Mouse (Mus musculus) heart, embryonic 16.5 days (tissue): ENCODE results near the gene Gng7. TPM values are rescaled to one million over a fixed set of nuclear protein-coding genes. Genes with fewer than 3 reads are reported as not detected.
A peak's percentile ranks its signal among the peaks of the same experiment; 100 is the strongest.
"Not testable (repeated sequence)": the region's sequence is repeated elsewhere in the genome, so short reads cannot be mapped to it uniquely, and the experiment has no call there.

Experiments used
- ATAC-seq: fragments of 200-750 bp; cut with Nextera tagmentation; replicated peaks from 2 replicates; pipeline ENCODE4 v1.8.0; 2017; ENCODE audit warnings: moderate number of reproducible peaks; ENCODE audit not compliant: insufficient read depth, low FRiP score; ENCODE audit errors: extremely low read depth
- H3K27ac ChIP-seq: fragments of 300-500 bp; sonication (generic); 2 replicates; pipeline ENCODE4 v1.5.1; 2014; ENCODE audit warnings: mild to moderate bottlenecking, low read length, control low read depth, moderate library complexity
- H3K27me3 ChIP-seq: fragments of 300-500 bp; sonication (generic); 2 replicates; pipeline ENCODE4 v1.6.1; 2014; ENCODE audit warnings: low read length, mixed read lengths; ENCODE audit not compliant: control insufficient read depth, insufficient read depth
- H3K36me3 ChIP-seq: fragments of 300-500 bp; sonication (generic); 2 replicates; pipeline ENCODE4 v1.6.1; 2014; ENCODE audit not compliant: control insufficient read depth, insufficient read depth
- H3K4me1 ChIP-seq: fragments of 300-500 bp; sonication (generic); 2 replicates; pipeline ENCODE4 v1.6.1; 2014; ENCODE audit warnings: low read length, mixed read lengths; ENCODE audit not compliant: control insufficient read depth, insufficient read depth
- H3K4me2 ChIP-seq: fragments of 300-500 bp; sonication (generic); 2 replicates; pipeline ENCODE4 v1.6.1; 2014; ENCODE audit warnings: low read depth, mild to moderate bottlenecking, control low read depth, low read length
- H3K4me3 ChIP-seq: fragments of 300-500 bp; sonication (generic); 2 replicates; pipeline ENCODE4 v1.5.1; 2014; ENCODE audit warnings: mild to moderate bottlenecking, control low read depth, low read length
- H3K9ac ChIP-seq: fragments of 300-500 bp; sonication (generic); 2 replicates; pipeline ENCODE4 v1.6.1; 2014; ENCODE audit warnings: low read length, control low read depth
- H3K9me3 ChIP-seq: fragments of 300-500 bp; sonication (generic); replicated peaks from 2 replicates; pipeline ENCODE4 v1.6.1; 2016; ENCODE audit warnings: low read length; ENCODE audit not compliant: control insufficient read depth
- WGBS: fragments of 180-500 bp; shearing (Covaris S2); extraction: QIAGEN DNeasy Blood & Tissue Kit; methylation state at CpG from one replicate; pipeline ENCODE4 v1.1.7; 2014; 5-methylcytosine and 5-hydroxymethylcytosine counted together
- polyA plus RNA-seq: library from polyadenylated mRNA; unstranded; fragments of >200 nt; fragmentation: Nextera tagmentation; extraction: Ambion mirVana; gene quantifications from 2 replicates; pipeline ENCODE4 v1.2.1, GENCODE M21; 2015

Gene Gng7
- 1.4 TPM in 2 replicates for polyA plus RNA-seq

DNA sequence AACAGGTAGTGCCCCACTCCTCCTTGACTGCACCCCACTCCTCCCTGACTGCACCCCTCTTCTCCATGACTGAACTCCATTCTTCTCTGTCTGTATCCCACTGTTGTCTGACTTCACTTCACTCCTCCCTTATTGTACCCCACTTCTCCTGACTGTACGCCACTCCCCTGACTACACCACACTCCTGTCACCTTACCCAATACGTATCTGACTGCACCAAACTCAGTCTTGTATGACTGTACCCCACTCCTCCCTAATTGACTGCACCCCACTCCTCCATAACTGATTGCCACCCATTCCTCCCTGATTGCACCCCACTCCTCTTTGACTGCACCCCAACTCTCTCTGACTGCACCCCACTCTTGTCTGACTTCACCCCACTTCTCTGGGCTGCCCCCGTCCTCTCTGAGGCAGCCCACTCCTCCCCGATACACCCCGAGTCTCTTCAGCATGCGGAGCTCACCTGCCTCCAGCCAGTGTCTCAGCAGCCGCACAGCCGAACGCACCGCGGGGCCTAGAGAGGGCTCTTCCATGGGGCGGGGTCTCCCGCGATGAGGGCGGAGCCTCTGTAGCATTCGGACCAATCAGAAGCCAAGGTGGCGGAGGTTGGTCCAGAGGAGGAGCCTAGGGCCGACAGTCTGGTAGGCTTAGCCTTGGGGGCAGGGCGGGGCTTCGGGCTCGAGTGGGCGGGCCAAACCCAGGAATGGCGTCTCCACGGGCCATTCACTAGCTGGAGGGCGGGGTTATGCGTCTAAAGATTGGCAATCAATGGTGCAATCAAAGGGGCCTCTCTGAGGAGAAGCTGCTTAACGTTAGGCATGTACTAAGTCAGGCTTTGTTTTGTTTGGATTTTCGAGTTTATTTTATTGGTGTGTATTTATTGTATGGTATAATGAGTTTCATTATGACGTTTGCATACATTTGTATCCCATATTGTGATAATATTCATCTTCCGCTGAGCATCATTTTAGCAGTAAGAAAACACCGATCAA, at the start of gene Gng7:
TSS of gene Gng7 (minus strand) at position 553 of the 992 bp plus-strand sequence.
- no peak within 1 kb of the TSS for H3K27ac ChIP-seq
- ATAC-seq: peak; percentile 85
- peak within 1 kb of the TSS; percentile 56 for H3K4me2 ChIP-seq
- peak within 1 kb of the TSS; percentile 38 for H3K4me3 ChIP-seq
- H3K9ac ChIP-seq: no peak within 1 kb of the TSS
- H3K4me1 ChIP-seq: no peaks in the 10 kb centered on the region
- H3K9me3 ChIP-seq: no peaks in the 10 kb centered on the region
- no peaks in the 10 kb centered on the region for H3K27me3 ChIP-seq
- 11% methylated on average over 31 of the region's 31 CpGs for WGBS
- H3K36me3 ChIP-seq: no peaks in the 10 kb centered on the region

DNA sequence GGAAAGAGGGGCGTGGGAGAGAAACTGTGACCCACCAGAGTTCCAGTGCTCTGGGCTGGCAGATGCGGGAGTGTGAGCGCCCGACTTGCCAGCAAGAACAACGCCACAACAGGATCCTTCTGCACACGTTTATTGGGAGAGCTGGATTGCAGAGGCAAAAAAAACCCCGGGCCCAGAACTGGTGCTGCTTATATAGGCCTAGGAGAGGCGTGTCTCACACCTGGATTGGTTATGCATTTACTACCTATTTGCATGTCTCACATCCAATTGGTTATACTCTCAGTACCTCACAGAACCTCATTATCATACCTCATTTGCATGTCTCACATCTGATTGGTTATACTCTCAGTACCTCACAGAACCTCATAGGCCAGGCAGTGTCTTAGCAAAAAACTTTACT, 49.8 kb upstream of the Gng7 start:
- not testable (repeated sequence) for H3K9me3 ChIP-seq, H3K9ac ChIP-seq, H3K36me3 ChIP-seq, H3K4me1 ChIP-seq, H3K4me2 ChIP-seq, H3K4me3 ChIP-seq, H3K27ac ChIP-seq, ATAC-seq, H3K27me3 ChIP-seq
- 84% methylated on average over 8 of the region's 8 CpGs for WGBS

- no peak for ATAC-seq
- H3K27ac ChIP-seq: no peak overlapping the region
- no peaks in the 10 kb centered on the region for H3K36me3 ChIP-seq
- H3K4me2 ChIP-seq: no peak overlapping the region
- H3K4me1 ChIP-seq: peaks cover 13% of the 10 kb centered on the region
- no peaks in the 10 kb centered on the region for H3K9me3 ChIP-seq
- H3K27me3 ChIP-seq: no peaks in the 10 kb centered on the region
- no peak overlapping the region for H3K9ac ChIP-seq
- WGBS: 58% methylated on average over 4 of the region's 4 CpGs
- no peak overlapping the region for H3K4me3 ChIP-seq
Measured at GRCm38 (mm10) chr10:81062710-81063109, 48.0 kb upstream of the Gng7 start.

- Histone ChIP-seq H3K9ac (peak within 1 kb of the TSS; percentile 92), H3K4me1 (peaks cover 13% of the 10 kb centered on the region), H3K9me3 (no peaks in the 10 kb centered on the region), H3K27ac (peak within 1 kb of the TSS; percentile 68; the same call in 1 of the 2 replicates), H3K36me3 (no peaks in the 10 kb centered on the region), H3K4me2 (peak within 1 kb of the TSS; percentile 86), H3K4me3 (peak within 1 kb of the TSS; percentile 88), H3K27me3 (no peaks in the 10 kb centered on the region)
- ATAC-seq: peak; percentile 95
- under 1% methylated on average over 48 of the region's 48 CpGs for WGBS
Measured at GRCm38 (mm10) chr10:81059603-81060543, 45.1 kb upstream of the Gng7 start, which contains the start of gene Sgta. TSS of gene Sgta (minus strand) at chr10:81060181.

DNA sequence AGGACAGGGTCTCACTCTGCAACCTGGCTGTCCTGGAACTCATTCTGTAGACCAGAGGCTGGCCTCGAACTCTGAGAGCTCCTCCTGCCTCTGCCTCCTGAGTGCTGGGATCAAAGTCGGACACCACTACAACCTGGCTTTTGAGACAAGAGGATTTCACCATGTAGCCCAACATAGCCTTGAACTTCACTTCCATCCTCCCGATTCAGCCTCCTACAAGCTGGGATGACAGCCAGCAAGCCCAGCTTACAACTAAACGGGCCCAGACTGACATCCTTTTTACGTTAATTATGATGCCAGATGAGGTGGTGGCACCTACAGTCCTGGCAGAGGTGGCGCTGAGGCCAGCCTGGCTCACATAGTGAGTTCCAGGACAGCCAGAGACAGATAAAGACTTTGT, 44.2 kb upstream of the Gng7 start:
- Histone ChIP-seq H3K9ac (peak overlapping the region; percentile 92), H3K27ac (no peak overlapping the region), H3K36me3 (no peaks in the 10 kb centered on the region), H3K9me3 (no peaks in the 10 kb centered on the region), H3K4me3 (peak overlapping the region; percentile 88), H3K4me2 (peak overlapping the region; percentile 86), H3K4me1 (peaks cover 13% of the 10 kb centered on the region), H3K27me3 (no peaks in the 10 kb centered on the region)
- ATAC-seq: no peak
- 71% methylated on average over 6 of the region's 6 CpGs for WGBS

- Histone ChIP-seq H3K36me3 (no peaks in the 10 kb centered on the region), H3K9me3 (no peaks in the 10 kb centered on the region), H3K9ac (no peak overlapping the region), H3K4me2 (no peak overlapping the region), H3K27ac (no peak overlapping the region), H3K4me3 (no peak overlapping the region), H3K4me1 (peaks cover 13% of the 10 kb centered on the region), H3K27me3 (no peaks in the 10 kb centered on the region)
- ATAC-seq: no peak
- WGBS: 91% methylated on average over 23 of the region's 23 CpGs
Measured at GRCm38 (mm10) chr10:81057406-81058130, 42.8 kb upstream of the Gng7 start.

GRCm38 (mm10) chr10:81055802-81056340, 41.1 kb upstream of the Gng7 start:
- not testable (repeated sequence) for H3K9me3 ChIP-seq, H3K9ac ChIP-seq, H3K27me3 ChIP-seq, H3K27ac ChIP-seq, ATAC-seq, H3K4me3 ChIP-seq, H3K4me2 ChIP-seq
- Histone ChIP-seq H3K36me3 (peaks cover 11% of the 10 kb centered on the region), H3K4me1 (peaks cover 13% of the 10 kb centered on the region)
- 67% methylated on average over 11 of the region's 11 CpGs for WGBS

- Histone ChIP-seq H3K27me3 (no peaks in the 10 kb centered on the region), H3K36me3 (peaks cover 14% of the 10 kb centered on the region), H3K9me3 (no peaks in the 10 kb centered on the region), H3K4me1 (peaks cover 13% of the 10 kb centered on the region), H3K27ac (no peak overlapping the region), H3K9ac (no peak overlapping the region), H3K4me2 (no peak overlapping the region), H3K4me3 (no peak overlapping the region)
- ATAC-seq: no peak
- 80% methylated on average over 6 of the region's 6 CpGs for WGBS
Measured at GRCm38 (mm10) chr10:81055169-81055568, 40.4 kb upstream of the Gng7 start.
